Mouse (Mus musculus): ENCODE measurements around the gene Smok2a. TPM values are rescaled to one million over a fixed set of nuclear protein-coding genes. Genes with fewer than 3 reads are reported as not detected.

Smok2a gene
- under 1 TPM in 1 of 2 experiments, not detected in 1; 0.39 TPM for polyA plus RNA-seq (2017; shearing (Covaris generic))

GRCm38 (mm10) chr17:13220888-13221287 is at the start of gene Smok2a:
TSS of gene Smok2a (plus strand) at chr17:13221188.

GRCm38 (mm10) chr17:13229957-13230356 is 9.0 kb downstream of the Smok2a start, which contains the start of gene Smok2b:
TSS of gene Smok2b (plus strand) at chr17:13230257.

Other genes with a start within 250 kb of the Smok2a start
- 10 to 100 TPM; 87.4 to 88.3 TPM for gene Wtap, start 227.0 kb upstream of the Smok2a start, polyA plus RNA-seq (2017; shearing (Covaris generic))
- 100 to 1,000 TPM; 107 to 120 TPM for gene Sod2, start 214.3 kb upstream of the Smok2a start, polyA plus RNA-seq (2017; shearing (Covaris generic))
- not detected for gene Gpr31b, start 168.9 kb upstream of the Smok2a start, polyA plus RNA-seq (2017; shearing (Covaris generic))
- gene Tcp10b, start 160.1 kb upstream of the Smok2a start, polyA plus RNA-seq (2017; shearing (Covaris generic)), result under 1 TPM in 1 of 2 experiments, not detected in 1; 0.64 TPM
- under 1 TPM in 1 of 2 experiments, not detected in 1; 0.09 TPM for gene Unc93a, start 89.4 kb upstream of the Smok2a start, polyA plus RNA-seq (2017; shearing (Covaris generic))
- 1 to 10 TPM in 1 of 2 experiments, not detected in 1; 1.2 TPM for gene Smok2b, start 9.1 kb downstream of the Smok2a start, polyA plus RNA-seq (2017; shearing (Covaris generic))
- under 1 TPM in 1 of 2 experiments, not detected in 1; 0.10 TPM for gene Tcp10c, start 133.4 kb downstream of the Smok2a start, polyA plus RNA-seq (2017; shearing (Covaris generic))

All from activated CD4-positive, CD25-positive, alpha-beta regulatory T cell (primary cell).